7 mouse cellular contexts compared by ENCODE assay signal in genomic region chr11:61564566-61564965, GRCm38 (mm10). TPM values are rescaled to one million over a fixed set of nuclear protein-coding genes. Genes with fewer than 3 reads are reported as not detected.
DNase-seq lines count a peak whose midpoint lies in the region; ATAC-seq and TF ChIP-seq lines count a peak whose summit lies in the region.

No protein-coding gene starts in this region.

- TF ChIP-seq CTCF in liver, adult 2 months (IDR thresholded peaks at IDR 0.05; ENCODE audit: low read depth, low read length), result no peak
- TF ChIP-seq CTCF in cortical plate, adult 2 months (IDR thresholded peaks at IDR 0.05; ENCODE audit: extremely low read depth, insufficient read depth, low read length), result no peak

- H3K9me3 ChIP-seq in liver, embryonic 11.5 days (ENCODE audit: control insufficient read depth, low read length), result no peaks in the 10 kb centered on the region
- no peaks in the 10 kb centered on the region for H3K9me3 ChIP-seq in forebrain, embryonic 10.5 days

- no peak overlapping the region for H3K4me3 ChIP-seq in liver, adult 2 months (ENCODE audit: insufficient read depth, low read depth, low read length)
- H3K4me3 ChIP-seq in liver, embryonic 11.5 days (ENCODE audit: low read depth, low read length), result no peak overlapping the region
- no peak overlapping the region for H3K4me3 ChIP-seq in cortical plate, adult 2 months (ENCODE audit: insufficient read depth, low read length)
- no peak overlapping the region for H3K4me3 ChIP-seq in forebrain, embryonic 10.5 days

- H3K27ac ChIP-seq in liver, adult 2 months (replicated peaks; ENCODE audit: insufficient read depth, low read depth, low read length), result peak overlapping the region; percentile 70
- no peak overlapping the region for H3K27ac ChIP-seq in liver, embryonic 11.5 days (ENCODE audit: low read depth, low read length)
- H3K27ac ChIP-seq in cortical plate, adult 2 months (ENCODE audit: insufficient read depth, low read length), result peak overlapping the region; percentile 77; the same call in 1 of the 2 replicates
- no peak overlapping the region for H3K27ac ChIP-seq in forebrain, embryonic 10.5 days

- peak; percentile 93 for DNase-seq in liver, adult 2 months (ENCODE audit: extremely low read depth, low read depth, low spot score)
- no peak for DNase-seq in liver, embryonic 11.5 days (ENCODE audit: low spot score)
- DNase-seq in adrenal gland, postnatal 25 days, result peak; percentile 33
- DNase-seq in layer of hippocampus, postnatal 10 days (ENCODE audit: low spot score in 2 of 2), result peak; percentile 38 to 54
- DNase-seq in forebrain, embryonic 10.5 days (ENCODE audit: extremely low spot score, low spot score), result no peak
- DNase-seq in spleen, postnatal 4 days (ENCODE audit: low spot score in 2 of 2), result no peak

- no peak for TF ChIP-seq POLR2A in liver, adult 2 months (IDR thresholded peaks at IDR 0.05; ENCODE audit: extremely low read depth, insufficient read depth, low read length)
- no peak for TF ChIP-seq POLR2A in cortical plate, adult 2 months (IDR thresholded peaks at IDR 0.05; ENCODE audit: extremely low read depth, insufficient read depth, low read length)

- H3K36me3 ChIP-seq in liver, adult 2 months (ENCODE audit: control insufficient read depth, insufficient read depth, low read length), result no peaks in the 10 kb centered on the region
- no peaks in the 10 kb centered on the region; the same call in 1 of the 2 replicates for H3K36me3 ChIP-seq in liver, embryonic 11.5 days (ENCODE audit: control insufficient read depth, insufficient read depth, low read length)
- no peaks in the 10 kb centered on the region for H3K36me3 ChIP-seq in forebrain, embryonic 10.5 days (replicated peaks)

- H3K79me2 ChIP-seq in liver, adult 2 months (ENCODE audit: control insufficient read depth, insufficient read depth, low read length), result peaks cover 37% of the 10 kb centered on the region; the same call in 1 of the 2 replicates

- peaks cover 23% of the 10 kb centered on the region for H3K4me1 ChIP-seq in liver, adult 2 months (ENCODE audit: control insufficient read depth, insufficient read depth, low read length)
- H3K4me1 ChIP-seq in liver, embryonic 11.5 days (replicated peaks; ENCODE audit: control insufficient read depth, insufficient read depth, low read length), result no peaks in the 10 kb centered on the region; the same call in 1 of the 2 replicates
- peaks cover 28% of the 10 kb centered on the region for H3K4me1 ChIP-seq in cortical plate, adult 2 months (ENCODE audit: control insufficient read depth, insufficient read depth, low read length)
- H3K4me1 ChIP-seq in forebrain, embryonic 10.5 days, result no peaks in the 10 kb centered on the region

- H3K9ac ChIP-seq in liver, adult 2 months (ENCODE audit: low read depth, low read length), result no peak overlapping the region
- no peak overlapping the region for H3K9ac ChIP-seq in liver, embryonic 11.5 days (ENCODE audit: low read depth, low read length)

- H3K4me2 ChIP-seq in liver, embryonic 11.5 days, result no peak overlapping the region

- H3K27me3 ChIP-seq in liver, adult 2 months (ENCODE audit: control insufficient read depth, insufficient read depth, low read length), result no peaks in the 10 kb centered on the region
- H3K27me3 ChIP-seq in liver, embryonic 11.5 days (replicated peaks; ENCODE audit: control insufficient read depth, insufficient read depth, low read length), result peaks cover 5% of the 10 kb centered on the region
- H3K27me3 ChIP-seq in forebrain, embryonic 10.5 days (ENCODE audit: poor library complexity, severe bottlenecking), result no peaks in the 10 kb centered on the region

- no peak for ATAC-seq in liver, embryonic 11.5 days (replicated peaks; ENCODE audit: low FRiP score)

- 11% methylated on average over 2 of the region's 2 CpGs for WGBS in liver, adult 2 months
- 77% methylated on average over 2 of the region's 2 CpGs for WGBS in liver, embryonic 11.5 days
- WGBS in forebrain, embryonic 10.5 days, result 95% methylated on average over 2 of the region's 2 CpGs

RNA-seq across cellular contexts. Expression of gene Epn2, which starts 14.9 kb away (rescaled TPM):
- total RNA-seq in liver, adult 2 months (2014; rRNA removed), result 5.7 and 6.1 TPM in 2 replicates
- 3.2 and 4.5 TPM in 2 replicates for polyA plus RNA-seq in liver, adult 2 months (2012; rRNA removed)
- 9.2 and 9.3 TPM in 2 replicates for polyA plus RNA-seq in liver, embryonic 11.5 days (2014; fragmentation: Nextera tagmentation; extraction: Ambion mirVana)
- total RNA-seq in adrenal gland, postnatal 25 days (2021), result 26.0 and 30.5 TPM in 2 replicates
- 107 and 108 TPM in 2 replicates for polyA plus RNA-seq in cortical plate, adult 2 months (2012; rRNA removed)
- total RNA-seq in layer of hippocampus, postnatal 10 days (2021), result 100 to 1,000 TPM; 129 to 132 TPM
- 22.5 and 23.4 TPM in 2 replicates for polyA plus RNA-seq in forebrain, embryonic 10.5 days (2016; fragmentation: Nextera tagmentation; extraction: Ambion mirVana)

RNA-seq across cellular contexts. Expression of gene B9d1, which starts 59.6 kb away (rescaled TPM):
- total RNA-seq in liver, adult 2 months (2014; rRNA removed), result 1.1 and 1.7 TPM in 2 replicates
- polyA plus RNA-seq in liver, adult 2 months (2012; rRNA removed), result 1.7 and 2.2 TPM in 2 replicates
- 10.2 and 11.1 TPM in 2 replicates for polyA plus RNA-seq in liver, embryonic 11.5 days (2014; fragmentation: Nextera tagmentation; extraction: Ambion mirVana)
- 13.8 and 19.9 TPM in 2 replicates for total RNA-seq in adrenal gland, postnatal 25 days (2021)
- 50.0 and 50.2 TPM in 2 replicates for polyA plus RNA-seq in cortical plate, adult 2 months (2012; rRNA removed)
- total RNA-seq in layer of hippocampus, postnatal 10 days (2021), result 10 to 100 TPM; 30.8 to 34.2 TPM
- polyA plus RNA-seq in forebrain, embryonic 10.5 days (2016; fragmentation: Nextera tagmentation; extraction: Ambion mirVana), result 53.0 and 53.3 TPM in 2 replicates

Comparison
In these comparisons a context has a peak if more than half of its experiments do, and no peak if none do; other contexts are left out.
1. DNase-seq: peak in liver, adult 2 months (single experiment), adrenal gland, postnatal 25 days (single experiment) and layer of hippocampus, postnatal 10 days (2 of 2); none in liver, embryonic 11.5 days (single experiment), forebrain, embryonic 10.5 days (single experiment) and spleen, postnatal 4 days (0 of 2).
2. H3K27ac ChIP-seq: peak in liver, adult 2 months (single experiment) and cortical plate, adult 2 months (single experiment); none in liver, embryonic 11.5 days (single experiment) and forebrain, embryonic 10.5 days (single experiment).